Mouse (Mus musculus) bone marrow, adult 2 months (tissue): ENCODE data around the gene Naalad2.
"Not testable (repeated sequence)": the region's sequence is repeated elsewhere in the genome, so short reads cannot be mapped to it uniquely, and the experiment has no call there.

Experiments used
- CTCF ChIP-seq: fragments of 200-500 bp; IDR thresholded peaks from 2 replicates; pipeline ENCODE4 v1.5.1; 2011; ENCODE audit warnings: low read length, control low read depth; ENCODE audit not compliant: control insufficient read depth, insufficient read depth
- POLR2A ChIP-seq: fragments of 200-500 bp; IDR thresholded peaks from 2 replicates; pipeline ENCODE4 v1.6.1; 2011; ENCODE audit warnings: low read depth, mild to moderate bottlenecking, control low read depth, low read length, borderline replicate concordance; ENCODE audit not compliant: control insufficient read depth

DNA sequence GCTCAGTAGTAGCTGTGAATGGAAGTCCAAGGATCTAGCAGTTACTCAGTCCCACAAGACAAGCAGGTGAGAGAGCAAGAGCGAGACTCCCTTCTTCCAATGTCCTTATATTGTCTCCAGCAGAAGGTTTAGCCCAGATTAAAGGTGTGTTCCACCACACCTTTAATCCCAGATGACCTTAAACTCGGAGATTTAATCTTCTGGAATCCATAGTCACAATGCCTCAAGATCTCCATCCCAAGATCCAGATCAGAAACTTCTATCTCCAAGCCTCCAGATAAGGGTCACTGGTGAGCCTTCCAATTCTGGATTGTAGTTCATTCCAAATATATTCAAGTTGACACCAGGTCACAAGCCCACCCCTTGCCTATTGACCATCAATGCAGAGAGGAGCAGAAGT lies at the start of gene Naalad2:
- not testable (repeated sequence) for TF ChIP-seq CTCF, POLR2A
